Mouse (Mus musculus) spleen, adult 12 weeks (tissue): ENCODE results near the gene Ablim1.

Experiments used
- DNase-seq: peaks from one replicate; pipeline ENCODE4 v3.0.0; 2022; ENCODE audit warnings: low spot score

The Ablim1 gene

GRCm38 (mm10) chr19:57103360-57103958 is 211.3 kb downstream of the Ablim1 start:
- no peak for DNase-seq

- no peak for DNase-seq
These were observed 212.7 kb downstream of the Ablim1 start for GRCm38 (mm10) chr19:57101986-57102385.

- DNase-seq: no peak
These were observed 213.8 kb downstream of the Ablim1 start for GRCm38 (mm10) chr19:57100753-57101446.

GRCm38 (mm10) chr19:57099986-57100385 is 214.7 kb downstream of the Ablim1 start:
- DNase-seq: no peak

GRCm38 (mm10) chr19:57099094-57099357 is 215.7 kb downstream of the Ablim1 start:
- no peak for DNase-seq

- no peak for DNase-seq
These were observed 216.3 kb downstream of the Ablim1 start for GRCm38 (mm10) chr19:57098241-57099093.

- no peak for DNase-seq
These were observed 219.4 kb downstream of the Ablim1 start for GRCm38 (mm10) chr19:57095340-57095739.

GRCm38 (mm10) chr19:57093698-57094004 is 221.1 kb downstream of the Ablim1 start:
- no peak for DNase-seq

- DNase-seq: no peak
These were observed 221.6 kb downstream of the Ablim1 start for GRCm38 (mm10) chr19:57092958-57093697.

GRCm38 (mm10) chr19:57091278-57091677 is 223.4 kb downstream of the Ablim1 start:
- no peak for DNase-seq

- DNase-seq: no peak
These were observed 225.8 kb downstream of the Ablim1 start for GRCm38 (mm10) chr19:57088804-57089369.

- DNase-seq: no peak
These were observed 230.1 kb downstream of the Ablim1 start for GRCm38 (mm10) chr19:57084520-57085166.

- DNase-seq: no peak
These were observed 230.8 kb downstream of the Ablim1 start for GRCm38 (mm10) chr19:57083887-57084286.

- DNase-seq: no peak
These were observed 231.6 kb downstream of the Ablim1 start for GRCm38 (mm10) chr19:57083183-57083555.

- DNase-seq: no peak
These were observed 232.1 kb downstream of the Ablim1 start for GRCm38 (mm10) chr19:57082454-57083182.

GRCm38 (mm10) chr19:57081536-57081935 is 233.2 kb downstream of the Ablim1 start:
- no peak for DNase-seq

GRCm38 (mm10) chr19:57079606-57079981 is 235.1 kb downstream of the Ablim1 start:
- no peak for DNase-seq

- DNase-seq: no peak
These were observed 235.7 kb downstream of the Ablim1 start for GRCm38 (mm10) chr19:57078867-57079605.

GRCm38 (mm10) chr19:57077826-57078699 is 236.7 kb downstream of the Ablim1 start:
- DNase-seq: no peak
